Mouse (Mus musculus) naive thymus-derived CD4-positive, alpha-beta T cell, adult 5 months (primary cell): Measurements from ENCODE around the gene Mrps9. TPM values are rescaled to one million over a fixed set of nuclear protein-coding genes. Genes with fewer than 3 reads are reported as not detected.

ENCODE experiments used
- polyA plus RNA-seq: library from polyadenylated mRNA; unstranded; fragments of 100-300 nt; shearing (Covaris generic); gene quantifications from one replicate; pipeline ENCODE4 v1.2.1, GENCODE M21; 2017

Mrps9 gene
- 44.9 TPM for polyA plus RNA-seq

GRCm38 (mm10) chr1:42850663-42851397, at the start of gene Mrps9:
Mrps9 (plus strand) TSS chr1:42851233.

GRCm38 (mm10) chr1:42952734-42953481, 101.9 kb downstream of the Mrps9 start, which contains the start of gene Gpr45:
Gpr45 (plus strand) TSS chr1:42952872.

Other genes starting within 250 kb of the Mrps9 start
- gene Pou3f3, start 155.5 kb upstream of the Mrps9 start, polyA plus RNA-seq = not detected
- gene Gpr45, start 101.6 kb downstream of the Mrps9 start, polyA plus RNA-seq = not detected
- gene Tgfbrap1, start 247.4 kb downstream of the Mrps9 start, polyA plus RNA-seq = 15.2 TPM
- 8.9 TPM for gene AI597479, start 247.5 kb downstream of the Mrps9 start, polyA plus RNA-seq